Mouse (Mus musculus): ENCODE results near the gene Ppp2r5d.

Ppp2r5d gene

DNA sequence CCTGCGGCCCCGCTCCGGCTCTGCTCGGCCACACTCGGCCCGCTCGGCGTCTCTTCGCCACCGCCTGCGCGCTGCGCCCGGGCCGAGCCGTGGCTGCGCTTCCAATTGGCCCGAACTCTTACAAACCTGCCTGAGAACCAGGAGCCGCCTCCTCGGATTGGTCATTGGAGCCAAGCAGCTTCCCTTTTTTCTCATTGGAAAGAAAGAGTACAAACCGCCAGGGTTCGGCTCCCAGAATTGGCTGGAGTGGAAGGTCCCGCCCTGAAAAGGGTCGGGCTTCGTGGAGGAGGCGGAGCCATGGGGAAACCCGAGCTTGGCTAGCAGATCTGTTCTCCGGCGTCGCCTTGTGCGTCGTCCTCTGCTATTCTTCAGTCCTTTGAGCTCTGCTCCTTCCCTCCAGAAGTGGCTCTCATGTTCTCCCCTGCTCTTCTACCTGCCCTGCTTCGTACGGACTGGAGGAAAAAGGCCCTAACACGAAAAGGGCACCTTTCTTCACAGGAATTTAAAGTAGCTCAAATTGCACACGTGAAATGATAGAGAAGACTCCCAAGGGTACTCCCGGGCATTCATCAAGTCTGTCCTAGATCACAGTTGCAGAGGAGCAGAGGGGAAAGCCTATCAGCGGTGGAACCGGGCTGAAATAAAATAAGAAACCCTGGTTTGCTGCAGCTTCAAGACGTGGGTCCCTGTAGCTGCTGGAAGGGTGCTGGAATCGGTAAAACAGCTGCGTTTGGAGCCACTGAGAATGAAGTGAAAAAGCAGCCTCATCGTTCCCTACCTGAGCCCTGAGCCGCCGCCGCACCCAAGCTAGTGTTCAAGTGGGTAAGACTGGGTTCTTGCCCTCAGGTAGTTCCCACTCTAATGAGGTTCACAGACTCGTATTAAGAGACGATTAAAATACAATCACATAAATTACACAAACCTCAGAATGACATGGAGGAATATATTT lies at the start of gene Ppp2r5d:
Ppp2r5d (minus strand) TSS at position 225 of the 949 bp plus-strand sequence.
- DNase-seq, result peak; percentile 95 to 97

- peak; percentile 94 to 98 for DNase-seq
Measured at GRCm38 (mm10) chr17:46751794-46752556, 47.1 kb upstream of the Ppp2r5d start, which contains the start of gene Cnpy3. Cnpy3 (minus strand) TSS chr17:46752214.

DNA sequence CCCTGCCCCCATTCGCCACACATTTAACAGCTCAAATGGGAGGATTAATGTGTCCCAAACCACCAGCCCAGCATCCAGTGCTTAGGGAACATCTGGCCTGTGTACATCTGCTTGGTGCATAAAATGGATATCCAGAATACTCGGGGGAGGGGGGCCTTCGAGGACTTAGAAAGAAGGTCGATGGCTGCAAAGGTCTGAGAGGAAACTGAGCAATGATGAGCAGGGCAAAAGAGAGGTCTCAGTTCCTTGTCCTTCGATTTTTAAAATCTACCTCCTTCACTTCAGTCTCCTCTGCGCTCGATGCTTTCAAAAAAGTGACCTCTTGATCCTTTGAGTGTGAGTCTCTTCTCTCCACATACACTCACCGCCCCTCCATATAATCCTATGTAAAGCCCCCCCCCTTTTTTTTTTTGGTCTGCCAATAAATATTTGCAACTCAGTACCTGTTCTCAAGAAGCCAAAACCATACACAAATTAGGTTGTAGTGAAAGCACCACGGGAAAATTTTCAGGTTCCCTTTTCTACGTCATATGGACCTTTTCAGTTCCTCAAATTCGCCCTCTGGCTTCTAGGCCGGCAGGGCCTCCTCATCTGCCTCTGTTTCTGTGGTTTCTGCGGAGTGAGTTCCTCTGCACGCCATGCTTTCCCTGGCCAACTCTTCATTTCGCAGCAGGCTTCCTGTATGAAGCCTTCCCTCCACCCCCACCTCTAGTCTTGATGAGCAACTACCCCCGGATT lies 46.3 kb upstream of the Ppp2r5d start:
- no peak for DNase-seq

GRCm38 (mm10) chr17:46750580-46750979 lies 45.7 kb upstream of the Ppp2r5d start:
- no peak for DNase-seq

GRCm38 (mm10) chr17:46749282-46749681 lies 44.4 kb upstream of the Ppp2r5d start:
- no peak for DNase-seq

GRCm38 (mm10) chr17:46747806-46748205 lies 42.9 kb upstream of the Ppp2r5d start:
- DNase-seq, result no peak

DNA sequence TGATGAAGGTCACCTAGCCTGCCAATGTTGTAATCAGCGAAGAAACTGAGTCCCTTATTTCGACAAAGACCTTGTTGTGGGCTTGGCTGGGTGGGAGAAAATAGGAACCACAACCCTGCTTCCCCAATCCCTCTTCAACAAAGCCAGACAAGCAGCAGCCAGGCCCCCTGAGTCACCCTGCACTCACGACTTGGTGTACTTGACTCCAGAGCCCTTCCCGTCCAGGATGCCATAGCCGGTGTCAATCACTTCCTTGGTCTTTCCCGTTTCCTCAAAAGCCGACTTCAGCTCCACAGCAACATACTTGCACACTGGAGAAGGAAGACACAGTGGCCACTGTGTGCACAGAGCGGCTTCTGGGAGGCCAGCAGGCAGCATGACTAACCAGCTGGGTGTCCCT lies 42.3 kb upstream of the Ppp2r5d start:
- no peak for DNase-seq

DNA sequence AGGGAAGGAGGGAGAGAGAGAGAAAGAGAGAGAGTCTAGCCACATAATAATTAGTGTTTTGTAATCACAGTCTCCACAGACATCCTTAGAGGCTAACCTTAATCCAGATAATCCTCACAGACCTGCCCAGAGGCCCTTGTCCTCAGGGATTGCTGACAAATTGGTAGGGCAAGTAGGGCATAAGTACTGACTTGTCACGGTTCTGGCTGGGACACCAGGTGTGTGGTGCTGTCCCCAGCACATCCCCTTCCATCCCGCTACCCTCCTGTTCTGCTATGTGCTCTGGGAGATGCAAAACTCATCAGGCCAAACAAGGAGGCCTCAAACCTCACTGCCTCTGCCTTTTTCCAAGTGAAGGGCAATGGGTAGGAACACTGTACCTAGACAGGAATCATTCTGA lies 40.6 kb upstream of the Ppp2r5d start:
- no peak for DNase-seq

GRCm38 (mm10) chr17:46742986-46743385 lies 38.1 kb upstream of the Ppp2r5d start:
- DNase-seq, result no peak

DNA sequence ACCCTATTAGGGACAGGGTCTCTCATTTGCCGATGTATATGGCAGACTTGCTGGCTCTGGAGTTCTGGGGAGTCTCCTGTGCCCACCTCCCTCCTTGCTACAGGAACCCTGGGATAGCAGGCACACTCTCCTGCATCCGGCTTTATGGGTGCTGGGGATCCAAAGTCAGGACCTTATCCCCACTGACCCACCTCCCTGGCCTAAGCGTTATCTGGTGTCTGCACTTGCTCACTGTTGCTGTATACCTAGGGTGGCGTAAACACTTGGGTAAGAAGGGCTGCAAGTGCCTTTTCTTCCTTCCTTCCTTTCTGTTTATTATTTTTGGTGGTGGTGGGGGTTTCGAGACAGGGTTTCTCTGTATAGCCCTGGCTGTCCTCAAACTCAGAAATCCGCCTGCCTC lies 36.4 kb upstream of the Ppp2r5d start:
- no peak for DNase-seq

- DNase-seq, result peak; percentile 50 to 52
Measured at GRCm38 (mm10) chr17:46736160-46736559, 31.2 kb upstream of the Ppp2r5d start.

DNA sequence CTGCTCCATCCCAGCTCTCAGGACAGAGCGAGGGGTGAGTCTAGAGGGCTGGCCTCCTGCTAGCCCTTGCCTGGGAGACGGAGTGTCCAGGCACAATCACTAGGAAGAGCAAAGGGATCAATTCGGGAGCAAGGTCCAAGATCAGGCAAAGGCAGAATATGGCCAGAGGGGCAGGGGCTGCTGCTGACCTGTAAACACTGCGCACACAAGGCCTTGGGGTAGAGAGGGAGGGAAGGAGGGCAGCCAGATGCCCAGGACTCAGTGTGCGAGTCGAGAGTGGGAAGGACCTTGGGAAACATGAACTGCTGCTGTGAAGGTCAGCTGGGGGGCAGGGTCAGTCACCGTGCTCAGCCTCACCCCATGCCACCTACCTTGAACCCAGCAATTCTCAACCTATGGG lies 30.4 kb upstream of the Ppp2r5d start:
- DNase-seq, result no peak

DNA sequence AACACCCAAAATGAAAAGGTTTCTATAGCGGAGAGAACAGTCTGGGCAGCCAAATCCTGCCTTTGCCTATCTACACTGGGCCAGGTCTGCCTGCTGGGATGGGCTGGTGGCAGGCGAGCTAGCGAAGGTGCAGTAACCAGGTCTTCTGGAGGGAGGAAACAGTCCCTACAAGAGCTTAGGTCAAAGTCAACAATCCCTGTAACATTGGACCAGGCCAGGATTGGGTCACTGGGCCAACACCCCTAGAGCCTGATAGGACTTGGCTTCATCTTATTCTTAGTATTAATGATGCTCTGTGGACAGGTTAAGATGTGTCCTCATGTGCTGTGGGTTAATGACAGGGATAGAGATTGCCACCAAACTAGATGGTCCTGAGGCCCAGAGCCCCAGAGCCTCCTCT lies 29.1 kb upstream of the Ppp2r5d start:
- DNase-seq, result no peak

DNA sequence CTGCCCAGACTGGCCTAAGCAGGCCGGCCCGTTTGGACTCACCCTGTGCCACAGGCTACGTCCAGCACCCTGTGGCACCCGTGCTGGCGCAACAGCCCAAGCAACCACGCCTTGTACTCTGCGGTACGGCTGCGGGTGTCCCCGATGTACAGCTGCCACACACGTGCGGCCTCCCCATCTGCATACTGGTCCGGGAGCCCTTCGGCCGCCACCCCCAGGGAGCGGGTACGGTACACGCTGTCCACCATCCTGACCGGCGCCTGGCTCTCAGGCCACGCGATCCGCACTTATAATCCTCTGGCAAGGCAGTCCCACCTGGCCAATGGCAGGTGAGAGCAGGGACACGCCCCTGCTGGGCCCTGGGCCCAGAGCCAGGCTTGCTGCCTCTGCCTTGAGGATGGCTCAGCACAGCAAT lies 24.0 kb upstream of the Ppp2r5d start, which contains the start of gene Gnmt:
Gnmt (minus strand) TSS at position 265 of the 415 bp plus-strand sequence.
- no peak for DNase-seq

DNA sequence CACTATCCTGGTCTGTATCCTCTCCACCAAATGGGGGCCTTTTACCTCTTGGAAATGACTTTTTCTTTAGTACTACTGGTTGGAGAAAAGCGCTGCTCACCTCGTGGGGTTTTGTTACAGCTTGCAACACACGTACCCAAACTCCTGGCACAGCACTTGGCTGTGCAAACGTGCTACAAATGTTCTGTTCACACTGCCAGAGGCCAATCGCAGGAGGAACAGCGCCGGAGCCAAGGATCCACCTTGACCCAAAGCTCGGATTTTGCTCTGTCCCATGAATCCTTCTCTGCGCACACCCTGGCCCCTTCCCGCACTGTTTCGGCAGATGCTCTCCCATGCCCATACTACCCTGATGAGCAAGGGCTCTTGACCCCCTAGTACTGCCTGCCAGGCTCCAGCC lies 23.6 kb upstream of the Ppp2r5d start:
- DNase-seq, result no peak

DNA sequence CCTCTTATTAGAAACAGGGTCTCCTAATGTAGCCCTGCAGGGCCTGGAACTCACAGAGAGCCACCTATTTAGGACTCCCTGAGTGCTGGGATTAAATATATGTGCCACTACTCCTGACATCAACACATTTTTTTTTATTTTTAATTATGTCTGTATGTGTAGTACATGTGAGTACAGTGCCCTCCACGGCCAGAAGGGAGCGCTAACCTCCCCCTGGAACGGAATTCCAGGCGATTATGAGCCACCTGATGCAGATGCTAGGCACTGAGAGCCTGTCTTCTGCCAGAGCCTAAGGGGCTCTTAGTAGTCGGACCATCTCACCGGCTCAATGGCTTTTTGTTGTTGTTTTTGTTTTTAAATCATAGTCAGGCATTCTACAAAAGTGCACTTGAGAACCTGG lies 23.1 kb upstream of the Ppp2r5d start:
- DNase-seq, result peak; percentile 30 to 35

DNA sequence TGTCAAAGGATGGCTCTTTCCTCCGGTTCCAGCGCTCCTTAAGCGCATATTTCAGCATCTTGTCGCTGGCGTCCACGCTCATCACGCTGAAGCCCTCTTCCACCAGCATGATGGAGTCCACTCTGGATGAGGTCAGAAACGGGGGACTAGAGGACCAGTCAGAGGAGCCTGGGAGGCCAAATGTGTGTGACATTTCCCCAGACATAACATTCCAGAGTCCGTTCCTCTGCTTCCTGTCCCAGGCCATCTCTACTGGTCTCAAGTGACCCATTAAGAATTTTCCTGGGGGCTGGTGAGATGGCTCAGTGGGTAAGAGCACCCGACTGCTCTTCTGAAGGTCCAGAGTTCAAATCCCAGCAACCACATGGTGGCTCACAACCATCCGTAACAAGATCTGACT lies 22.4 kb upstream of the Ppp2r5d start:
- no peak for DNase-seq

- no peak for DNase-seq
Measured at GRCm38 (mm10) chr17:46725731-46726645, 21.1 kb upstream of the Ppp2r5d start.

- DNase-seq, result peak; percentile 39 to 63
Measured at GRCm38 (mm10) chr17:46725273-46725672, 20.4 kb upstream of the Ppp2r5d start.

DNA sequence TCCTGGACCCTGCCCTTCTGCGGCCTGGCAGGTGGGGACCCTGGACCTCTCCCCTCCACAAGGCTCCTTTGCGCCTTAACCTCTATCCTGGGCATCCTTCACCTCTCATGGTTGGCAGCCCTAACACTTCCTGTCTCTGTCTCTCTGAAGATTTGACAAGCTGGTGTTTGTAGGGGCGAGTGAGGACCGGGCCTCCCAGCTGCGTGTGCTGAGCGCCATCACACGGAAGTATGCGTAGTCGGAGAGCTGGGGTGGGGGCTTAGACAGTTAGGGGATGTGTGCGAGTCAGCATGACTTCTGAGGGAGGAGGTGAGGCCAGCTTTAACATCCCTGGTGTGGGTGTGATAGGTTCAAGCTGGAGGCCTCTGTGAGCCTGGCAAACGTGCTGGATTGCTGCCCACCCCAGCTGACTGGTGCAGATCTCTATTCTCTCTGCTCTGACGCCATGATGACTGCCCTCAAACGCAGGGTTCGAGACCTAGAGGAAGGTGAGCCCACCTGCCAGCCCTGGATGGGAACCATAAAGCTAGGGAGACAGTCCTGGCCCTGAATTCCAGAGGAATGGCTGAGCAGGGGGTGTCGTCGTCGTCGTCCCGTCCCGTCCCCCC lies 19.7 kb upstream of the Ppp2r5d start:
- DNase-seq, result no peak

- no peak for DNase-seq
Measured at GRCm38 (mm10) chr17:46721077-46721476, 16.2 kb upstream of the Ppp2r5d start.
